Mouse (Mus musculus): ENCODE data around the gene Omt2b.
A peak's percentile ranks its signal among the peaks of the same experiment; 100 is the strongest.
"Not testable (repeated sequence)": the region's sequence is repeated elsewhere in the genome, so short reads cannot be mapped to it uniquely, and the experiment has no call there.

Omt2b gene

GRCm38 (mm10) chr9:78327289-78327688, at the start of gene Omt2b:
Gene Omt2b (plus strand): TSS chr9:78327589.
- not testable (repeated sequence) for DNase-seq (ENCODE audit: low spot score)

- DNase-seq (ENCODE audit: low spot score) = not testable (repeated sequence)
Observed at GRCm38 (mm10) chr9:78282002-78282711, 45.2 kb upstream of the Omt2b start.

GRCm38 (mm10) chr9:78289063-78289462, 38.3 kb upstream of the Omt2b start:
- not testable (repeated sequence) for DNase-seq (ENCODE audit: low spot score)

GRCm38 (mm10) chr9:78289723-78290122, 37.7 kb upstream of the Omt2b start, which contains the start of gene Gm10639:
Gene Gm10639 (plus strand): TSS chr9:78289923.
- not testable (repeated sequence) for DNase-seq (ENCODE audit: low spot score)

- DNase-seq (ENCODE audit: low spot score) = not testable (repeated sequence)
Observed at GRCm38 (mm10) chr9:78292462-78292861, 34.9 kb upstream of the Omt2b start.

- not testable (repeated sequence) for DNase-seq (ENCODE audit: low spot score)
Observed at GRCm38 (mm10) chr9:78293683-78294082, 33.7 kb upstream of the Omt2b start.

GRCm38 (mm10) chr9:78294781-78295180, 32.6 kb upstream of the Omt2b start:
- DNase-seq (ENCODE audit: low spot score) = not testable (repeated sequence)

GRCm38 (mm10) chr9:78296089-78296488, 31.3 kb upstream of the Omt2b start:
- DNase-seq (ENCODE audit: low spot score) = peak; percentile 60

GRCm38 (mm10) chr9:78298232-78298631, 29.2 kb upstream of the Omt2b start:
- DNase-seq (ENCODE audit: low spot score) = no peak

- not testable (repeated sequence) for DNase-seq (ENCODE audit: low spot score)
Observed at GRCm38 (mm10) chr9:78299143-78299542, 28.2 kb upstream of the Omt2b start.

GRCm38 (mm10) chr9:78308122-78308521, 19.3 kb upstream of the Omt2b start:
- DNase-seq (ENCODE audit: low spot score) = not testable (repeated sequence)

- no peak for DNase-seq (ENCODE audit: low spot score)
Observed at GRCm38 (mm10) chr9:78314696-78315095, 12.7 kb upstream of the Omt2b start, which contains the start of gene Omt2a. Gene Omt2a (minus strand): TSS chr9:78314796.

GRCm38 (mm10) chr9:78319499-78319898, 7.9 kb upstream of the Omt2b start:
- peak; percentile 11 for DNase-seq (ENCODE audit: low spot score)

GRCm38 (mm10) chr9:78337050-78337449, 9.7 kb downstream of the Omt2b start:
- DNase-seq (ENCODE audit: low spot score) = not testable (repeated sequence)

GRCm38 (mm10) chr9:78340324-78340723, 12.9 kb downstream of the Omt2b start:
- DNase-seq (ENCODE audit: low spot score) = peak; percentile 64

- DNase-seq (ENCODE audit: low spot score) = not testable (repeated sequence)
Observed at GRCm38 (mm10) chr9:78342494-78342893, 15.1 kb downstream of the Omt2b start.

GRCm38 (mm10) chr9:78343055-78343454, 15.7 kb downstream of the Omt2b start:
- DNase-seq (ENCODE audit: low spot score) = not testable (repeated sequence)

GRCm38 (mm10) chr9:78345235-78345634, 17.8 kb downstream of the Omt2b start:
- not testable (repeated sequence) for DNase-seq (ENCODE audit: low spot score)

- no peak for DNase-seq (ENCODE audit: low spot score)
Observed at GRCm38 (mm10) chr9:78347004-78347403, 19.6 kb downstream of the Omt2b start.

- DNase-seq (ENCODE audit: low spot score) = not testable (repeated sequence)
Observed at GRCm38 (mm10) chr9:78348206-78349004, 21.0 kb downstream of the Omt2b start.

- not testable (repeated sequence) for DNase-seq (ENCODE audit: low spot score)
Observed at GRCm38 (mm10) chr9:78349141-78349540, 21.8 kb downstream of the Omt2b start.

- not testable (repeated sequence) for DNase-seq (ENCODE audit: low spot score)
Observed at GRCm38 (mm10) chr9:78350007-78350406, 22.6 kb downstream of the Omt2b start.
